Mouse (Mus musculus) midbrain, embryonic 10.5 days (tissue): ENCODE results near the gene Lrrc8d. TPM values are rescaled to one million over a fixed set of nuclear protein-coding genes. Genes with fewer than 3 reads are reported as not detected.

Experiments used
- DNase-seq: peaks from one replicate; pipeline ENCODE4 v3.0.0-alpha.2; 2017; ENCODE audit warnings: low spot score
- H3K27ac ChIP-seq: fragments of 300-500 bp; sonication (generic); replicated peaks from 2 replicates; pipeline ENCODE4 v1.5.1; 2016; ENCODE audit warnings: mild to moderate bottlenecking
- H3K27me3 ChIP-seq: fragments of 300-500 bp; sonication (generic); 2 replicates; pipeline ENCODE4 v1.6.1; 2016; ENCODE audit warnings: low read depth, mild to moderate bottlenecking; ENCODE audit not compliant: poor library complexity, severe bottlenecking
- H3K36me3 ChIP-seq: fragments of 300-500 bp; sonication (generic); 2 replicates; pipeline ENCODE4 v1.6.1; 2016; ENCODE audit warnings: mild to moderate bottlenecking, moderate library complexity
- H3K4me1 ChIP-seq: fragments of 300-500 bp; sonication (generic); 2 replicates; pipeline ENCODE4 v1.6.1; 2016
- H3K4me3 ChIP-seq: fragments of 300-500 bp; sonication (generic); 2 replicates; pipeline ENCODE4 v1.5.1; 2016; ENCODE audit warnings: mild to moderate bottlenecking, moderate library complexity
- H3K9me3 ChIP-seq: fragments of 300-500 bp; sonication (generic); replicated peaks from 2 replicates; pipeline ENCODE4 v1.6.1; 2016; ENCODE audit warnings: mild to moderate bottlenecking
- WGBS: fragments of 180-500 bp; shearing (Covaris S2); methylation state at CpG from one replicate; pipeline ENCODE4 v1.1.7; 2016; 5-methylcytosine and 5-hydroxymethylcytosine counted together
- polyA plus RNA-seq: library from polyadenylated mRNA; unstranded; fragments of >200 nt; fragmentation: Nextera tagmentation; extraction: Ambion mirVana; gene quantifications from 2 replicates; pipeline ENCODE4 v1.2.1, GENCODE M21; 2016

The Lrrc8d gene
- polyA plus RNA-seq, 1 experiment from 2014 or later: 20.7 TPM

DNA sequence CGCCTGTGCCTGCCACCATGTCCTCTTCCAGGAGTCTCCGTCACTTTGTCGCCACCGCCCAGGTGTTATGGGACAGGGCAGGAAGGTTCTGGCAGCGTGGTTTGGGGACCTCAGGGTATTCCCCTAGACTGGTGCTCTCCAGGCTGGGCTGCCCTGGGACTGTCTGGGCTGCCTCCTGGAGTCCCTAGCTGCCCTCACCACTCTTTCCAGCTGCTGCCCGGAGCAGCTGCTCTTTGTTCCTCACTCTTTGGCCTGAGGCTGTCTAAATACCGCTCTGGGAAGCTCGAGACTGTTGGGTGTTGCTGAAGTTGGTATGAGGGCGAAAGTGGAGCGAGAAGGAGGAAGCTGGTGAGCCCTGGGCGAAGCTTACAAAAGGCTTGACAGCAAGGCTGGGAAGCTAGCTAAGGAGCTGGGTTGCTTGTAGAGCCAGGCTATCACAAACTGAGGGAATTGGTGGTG, 32.7 kb downstream of the Lrrc8d start:
- Histone ChIP-seq H3K9me3 (no peaks in the 10 kb centered on the region), H3K36me3 (peaks cover 64% of the 10 kb centered on the region), H3K27me3 (peaks cover 17% of the 10 kb centered on the region), H3K27ac (peak overlapping the region; percentile 70), H3K4me1 (peaks cover 22% of the 10 kb centered on the region), H3K4me3 (peak overlapping the region; percentile 56)
- peak; percentile 19 for DNase-seq
- 48% methylated on average over 11 of the region's 11 CpGs for WGBS

DNA sequence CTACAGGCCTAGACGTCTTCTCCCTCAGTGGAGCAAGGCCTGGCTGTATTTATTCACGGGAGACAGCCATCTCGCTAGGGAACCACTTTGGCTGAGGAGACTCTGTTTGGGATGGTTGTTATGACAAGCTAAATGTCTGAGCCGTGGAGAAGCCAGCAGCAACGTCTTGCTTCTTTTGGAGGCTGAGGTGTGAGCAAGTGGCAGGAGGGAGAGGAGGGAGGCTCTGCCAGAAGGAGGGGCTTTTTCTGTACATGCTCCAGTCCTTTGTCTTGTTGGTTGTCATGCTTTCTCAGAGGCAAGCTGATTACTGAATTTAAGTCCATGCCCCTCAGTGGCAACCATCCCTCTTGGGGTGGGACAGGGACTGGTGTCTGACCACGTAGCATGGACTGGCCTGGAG, 33.5 kb downstream of the Lrrc8d start:
- Histone ChIP-seq H3K9me3 (no peaks in the 10 kb centered on the region), H3K27ac (no peak overlapping the region), H3K4me1 (peaks cover 22% of the 10 kb centered on the region), H3K36me3 (peaks cover 64% of the 10 kb centered on the region), H3K4me3 (no peak overlapping the region), H3K27me3 (peaks cover 17% of the 10 kb centered on the region)
- no peak for DNase-seq
- 84% methylated on average over 6 of the region's 6 CpGs for WGBS

DNA sequence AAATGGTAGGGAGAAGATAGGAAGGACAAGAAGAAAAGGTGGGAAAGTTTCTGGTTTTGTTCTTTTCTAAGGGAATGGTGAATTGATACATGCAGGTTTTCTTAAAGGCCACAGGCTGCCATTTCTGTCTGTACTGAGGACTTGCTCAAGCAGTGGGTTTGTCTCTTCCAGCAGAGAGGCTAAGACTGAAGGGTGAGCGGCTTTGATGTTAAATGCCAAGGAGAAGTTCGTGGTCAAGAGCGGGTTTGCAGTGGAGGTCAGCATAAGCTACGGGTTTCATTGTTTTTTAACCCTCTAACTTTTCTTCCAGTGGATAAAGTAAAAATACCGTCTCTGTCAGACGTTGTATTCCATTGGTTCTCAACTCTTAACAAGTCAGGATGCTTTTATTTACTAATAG, 36.6 kb downstream of the Lrrc8d start:
- peaks cover 63% of the 10 kb centered on the region for H3K36me3 ChIP-seq

DNA sequence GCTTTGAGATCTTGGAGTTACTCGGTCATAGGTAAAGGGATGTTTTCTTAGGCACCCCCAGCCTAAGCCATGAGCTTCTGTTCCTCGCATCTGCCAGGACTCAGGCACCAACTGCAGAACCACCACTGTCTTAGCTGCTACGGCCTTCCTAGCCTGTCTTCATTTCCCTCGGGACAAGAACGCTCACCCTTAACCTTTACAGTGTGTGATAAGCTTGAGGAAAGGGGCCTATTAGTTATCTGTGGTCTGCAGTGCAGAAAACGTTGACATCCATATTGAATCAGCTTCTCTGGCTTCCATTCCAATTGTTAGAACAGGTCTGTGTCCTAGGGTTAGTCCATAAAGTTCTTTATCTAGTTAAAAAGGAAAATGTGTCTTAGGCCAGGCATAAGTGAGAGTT, 37.4 kb downstream of the Lrrc8d start:
- 81% methylated on average over 6 of the region's 6 CpGs for WGBS
- Histone ChIP-seq H3K27me3 (no peaks in the 10 kb centered on the region), H3K9me3 (no peaks in the 10 kb centered on the region), H3K4me1 (peaks cover 18% of the 10 kb centered on the region), H3K27ac (no peak overlapping the region), H3K4me3 (no peak overlapping the region), H3K36me3 (peaks cover 58% of the 10 kb centered on the region)
- no peak for DNase-seq

More for the DNA sequence above, 36.6 kb downstream of the Lrrc8d start:
- Histone ChIP-seq H3K4me3 (no peak overlapping the region), H3K9me3 (no peaks in the 10 kb centered on the region), H3K4me1 (peaks cover 26% of the 10 kb centered on the region), H3K27ac (no peak overlapping the region), H3K27me3 (0 out of 2 replicates have a peak, but pooled peaks cover under 1% of the 10 kb centered on the region)
- 91% methylated on average over 6 of the region's 6 CpGs for WGBS
- DNase-seq: no peak

DNA sequence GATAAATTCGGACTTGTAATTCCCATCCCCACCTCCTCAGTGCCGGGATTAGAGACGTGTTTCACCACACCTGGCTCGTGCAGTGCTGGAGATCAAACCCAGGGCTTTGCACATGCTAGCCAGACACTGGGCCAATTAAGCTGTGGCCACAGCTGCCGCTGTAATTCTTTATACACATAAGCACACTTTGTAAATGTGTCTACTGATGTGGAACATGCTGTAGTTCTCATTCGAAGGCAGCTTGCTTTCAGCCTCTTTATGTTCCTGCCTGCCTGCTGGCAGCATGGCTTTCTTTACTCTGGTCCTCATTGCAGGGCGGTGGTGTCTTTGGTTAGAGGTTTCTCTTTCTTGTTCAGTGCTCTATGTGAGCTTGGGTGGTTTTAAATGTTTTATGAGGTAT, 40.7 kb downstream of the Lrrc8d start:
- WGBS: 42% methylated on average over 7 of the region's 7 CpGs
- Histone ChIP-seq H3K4me3 (no peak overlapping the region), H3K27me3 (no peaks in the 10 kb centered on the region), H3K27ac (no peak overlapping the region), H3K9me3 (no peaks in the 10 kb centered on the region), H3K4me1 (peaks cover 12% of the 10 kb centered on the region), H3K36me3 (peaks cover 38% of the 10 kb centered on the region)
- peak; percentile 25 for DNase-seq

DNA sequence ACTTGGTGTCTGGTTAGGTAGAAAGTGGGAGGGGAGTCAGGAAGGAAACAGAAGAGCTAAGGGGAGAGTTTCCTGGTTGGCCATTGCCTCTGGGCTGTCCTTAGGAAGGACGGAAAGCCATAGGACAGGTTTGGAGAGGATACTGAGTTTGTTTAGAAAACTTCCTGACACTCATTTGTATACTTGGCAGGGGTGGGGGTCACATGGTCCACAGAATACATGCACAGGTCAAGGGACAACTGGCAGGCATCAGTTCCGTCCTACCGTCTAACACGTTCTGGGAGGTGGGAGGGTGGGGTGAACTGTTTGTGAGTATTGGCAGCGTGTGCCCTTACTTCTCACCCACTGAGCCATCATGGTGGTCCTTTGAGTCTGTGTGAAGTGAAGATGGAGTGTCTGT, 42.9 kb downstream of the Lrrc8d start:
- no peak for DNase-seq
- Histone ChIP-seq H3K27ac (no peak overlapping the region), H3K4me1 (peaks cover 12% of the 10 kb centered on the region), H3K36me3 (peaks cover 43% of the 10 kb centered on the region), H3K9me3 (no peaks in the 10 kb centered on the region), H3K4me3 (no peak overlapping the region), H3K27me3 (no peaks in the 10 kb centered on the region)
- WGBS: 92% methylated on average over 5 of the region's 5 CpGs

DNA sequence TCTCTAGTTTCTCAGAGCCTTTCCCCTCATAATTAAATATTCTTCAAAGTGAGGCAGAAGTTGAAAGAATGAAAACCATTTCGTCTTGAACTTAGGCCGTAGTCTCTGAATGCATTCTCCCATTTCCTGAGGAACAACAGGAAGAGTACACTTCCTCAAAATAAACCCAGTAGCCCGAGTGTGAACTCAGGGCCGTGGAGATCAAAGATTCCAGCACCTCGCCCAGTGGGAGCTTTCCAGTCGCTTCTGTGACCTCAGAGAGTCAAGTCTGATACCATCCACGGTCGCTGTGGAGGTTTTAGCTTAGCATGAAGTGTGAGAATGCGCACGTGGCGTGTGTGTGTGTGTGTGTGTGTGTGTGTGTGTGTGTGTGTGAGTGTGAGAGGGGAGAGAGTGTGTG, 45.6 kb downstream of the Lrrc8d start:
- H3K36me3 ChIP-seq: peaks cover 38% of the 10 kb centered on the region
- DNase-seq: no peak
- no peak overlapping the region for H3K27ac ChIP-seq
- peaks cover 7% of the 10 kb centered on the region for H3K4me1 ChIP-seq
- no peaks in the 10 kb centered on the region for H3K9me3 ChIP-seq
- no peaks in the 10 kb centered on the region for H3K27me3 ChIP-seq
- 79% methylated on average over 11 of the region's 11 CpGs for WGBS
- H3K4me3 ChIP-seq: no peak overlapping the region

DNA sequence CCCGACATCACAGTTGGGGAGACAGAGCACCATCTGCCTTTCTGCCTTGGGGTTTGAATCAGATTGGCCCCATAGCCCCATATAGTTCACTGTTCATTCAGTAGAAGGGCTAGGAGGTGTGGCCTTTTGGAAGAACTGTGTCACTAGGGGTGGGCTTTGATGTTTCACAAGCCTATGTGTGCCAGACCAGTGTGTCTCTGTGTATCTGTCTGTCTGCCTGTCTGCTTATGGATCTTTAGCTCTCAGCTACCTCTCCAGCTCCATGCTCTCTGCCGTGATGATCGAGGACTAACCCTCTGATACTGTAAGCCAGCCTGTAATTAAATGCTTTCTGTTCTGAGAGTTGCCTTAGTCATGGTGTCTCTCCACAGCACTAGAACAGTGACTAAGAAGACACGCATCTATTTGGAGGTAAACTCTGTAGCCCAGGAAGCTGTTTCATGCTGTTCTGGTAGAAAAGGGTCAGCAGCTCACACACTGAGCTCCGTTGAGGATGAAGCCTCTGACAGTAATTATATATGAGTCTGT, 46.2 kb downstream of the Lrrc8d start:
- 90% methylated on average over 5 of the region's 5 CpGs for WGBS
- Histone ChIP-seq H3K27me3 (no peaks in the 10 kb centered on the region), H3K4me1 (peaks cover under 1% of the 10 kb centered on the region; the same call in 1 of the 2 replicates), H3K4me3 (no peak overlapping the region), H3K27ac (no peak overlapping the region), H3K9me3 (no peaks in the 10 kb centered on the region), H3K36me3 (peaks cover 38% of the 10 kb centered on the region)
- DNase-seq: no peak

DNA sequence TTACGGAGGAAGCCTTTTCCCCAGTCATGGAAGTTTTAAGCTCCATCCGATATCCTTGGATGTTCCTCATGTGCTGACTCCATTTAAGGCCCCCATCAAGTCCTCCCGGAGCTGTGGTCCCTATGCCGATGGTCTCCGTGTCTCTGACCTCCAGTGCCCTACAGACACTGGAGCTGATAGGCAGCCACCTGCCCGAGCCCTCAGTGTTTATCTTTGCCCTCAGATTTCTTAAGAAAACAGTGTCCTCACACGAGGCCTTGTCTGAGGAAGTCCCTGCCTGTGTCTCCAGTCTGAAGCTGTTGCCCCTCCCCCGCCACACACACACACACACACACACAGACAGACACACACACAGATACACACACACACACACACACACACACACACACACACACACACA, 55.0 kb downstream of the Lrrc8d start:
- H3K27ac ChIP-seq: peak overlapping the region; percentile 6; the same call in 1 of the 2 replicates
- peaks cover 18% of the 10 kb centered on the region for H3K4me1 ChIP-seq
- no peak overlapping the region for H3K4me3 ChIP-seq
- peaks cover 43% of the 10 kb centered on the region for H3K36me3 ChIP-seq
- H3K9me3 ChIP-seq: no peaks in the 10 kb centered on the region
- 71% methylated on average over 8 of the region's 8 CpGs for WGBS
- no peaks in the 10 kb centered on the region for H3K27me3 ChIP-seq
- DNase-seq: no peak

DNA sequence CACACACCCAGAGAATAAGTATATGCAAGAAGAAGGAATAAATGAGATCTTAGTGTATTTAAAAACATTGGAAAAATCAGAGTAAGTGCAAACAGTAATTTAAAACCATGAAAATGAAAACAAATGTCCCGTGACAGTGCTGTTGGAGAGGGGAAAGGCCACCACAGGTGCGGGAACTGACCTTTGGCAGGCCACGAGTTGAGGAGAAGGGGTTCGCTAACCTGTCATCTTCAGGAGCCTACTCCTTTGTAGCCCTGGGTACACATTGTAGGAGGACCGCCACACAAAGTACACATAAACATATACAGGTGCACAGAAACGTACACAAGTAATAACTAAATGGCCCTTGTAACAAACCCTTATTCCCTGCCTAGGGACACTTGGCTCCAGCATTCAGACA, 55.7 kb downstream of the Lrrc8d start:
- no peak for DNase-seq
- H3K27me3 ChIP-seq: no peaks in the 10 kb centered on the region
- no peak overlapping the region for H3K27ac ChIP-seq
- no peaks in the 10 kb centered on the region for H3K9me3 ChIP-seq
- H3K4me1 ChIP-seq: peaks cover 24% of the 10 kb centered on the region
- H3K4me3 ChIP-seq: no peak overlapping the region
- peaks cover 43% of the 10 kb centered on the region for H3K36me3 ChIP-seq
- 84% methylated on average over 6 of the region's 6 CpGs for WGBS

DNA sequence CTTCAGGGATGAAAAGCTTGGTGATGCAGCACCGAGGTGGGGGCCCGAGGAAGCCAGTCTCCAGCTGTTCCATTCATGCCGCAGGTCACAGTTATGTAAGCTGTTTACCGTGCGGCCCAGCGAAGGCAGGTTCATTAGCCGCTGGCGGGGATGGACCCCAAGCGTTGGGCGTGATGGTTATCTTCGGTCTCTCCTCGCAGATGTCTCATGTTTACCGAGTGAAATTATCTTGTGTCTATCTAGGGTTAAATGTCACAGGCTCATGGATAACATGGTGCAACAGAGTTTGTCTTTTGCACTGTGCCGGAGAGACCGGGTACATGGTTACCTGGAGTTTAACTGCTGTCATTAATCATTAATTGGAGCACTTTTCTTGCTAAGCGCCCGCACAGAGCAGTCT, 58.2 kb downstream of the Lrrc8d start:
- DNase-seq: no peak
- H3K36me3 ChIP-seq: peaks cover 36% of the 10 kb centered on the region
- H3K4me3 ChIP-seq: no peak overlapping the region
- WGBS: 92% methylated on average over 17 of the region's 17 CpGs
- H3K4me1 ChIP-seq: peaks cover 49% of the 10 kb centered on the region
- no peaks in the 10 kb centered on the region for H3K27me3 ChIP-seq
- no peak overlapping the region for H3K27ac ChIP-seq
- H3K9me3 ChIP-seq: no peaks in the 10 kb centered on the region

DNA sequence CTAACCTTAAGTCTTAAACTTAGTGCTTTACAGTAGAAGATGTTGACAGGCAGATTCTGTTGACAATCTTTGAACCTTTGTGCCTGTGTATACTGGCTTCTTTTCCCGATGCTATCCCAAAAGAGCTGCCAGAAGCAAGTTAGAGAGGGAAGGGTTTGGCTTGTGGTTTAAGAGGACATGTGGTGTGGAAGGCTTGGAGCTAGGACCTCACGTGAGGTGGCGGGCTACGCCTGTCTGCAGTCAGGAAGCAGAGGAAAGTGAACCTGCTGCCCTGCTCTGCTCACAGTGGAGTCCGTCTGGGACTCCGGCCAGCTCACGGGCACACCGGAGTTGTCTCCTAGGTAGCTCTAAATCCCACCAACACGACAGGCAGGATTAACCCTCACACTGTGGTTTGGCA, 59.1 kb downstream of the Lrrc8d start:
- WGBS: 94% methylated on average over 9 of the region's 9 CpGs
- no peak overlapping the region for H3K4me3 ChIP-seq
- no peak for DNase-seq

DNA sequence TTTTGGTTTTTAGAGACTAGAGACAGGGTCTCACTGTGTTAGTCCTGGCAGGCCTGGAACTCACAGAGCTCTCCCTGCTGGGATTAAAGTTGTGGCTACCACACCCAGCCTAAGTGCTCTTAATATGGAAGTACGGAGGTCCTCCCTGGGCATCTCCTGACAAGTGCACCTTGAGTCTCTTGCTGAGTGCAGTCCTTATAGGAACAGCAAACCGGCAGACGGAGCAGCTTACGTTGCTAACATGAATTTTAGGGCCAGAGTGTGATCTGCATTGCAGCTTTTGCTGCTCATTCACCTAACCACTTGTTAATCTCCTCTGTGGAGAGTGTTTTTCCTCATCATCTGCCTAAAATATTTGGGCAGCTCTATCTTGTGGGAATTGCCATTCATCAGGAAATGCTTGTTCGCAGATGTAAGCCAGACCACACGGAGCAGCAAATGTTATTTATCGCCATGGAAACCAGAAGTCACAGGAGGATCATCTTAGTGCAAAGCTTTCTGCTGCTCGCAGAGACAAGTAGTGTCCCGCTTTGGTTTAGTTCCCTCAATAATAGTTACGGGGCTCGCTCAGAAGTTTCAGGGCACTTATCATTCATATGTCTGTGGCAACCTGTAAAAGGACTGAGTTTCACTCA, 62.2 kb downstream of the Lrrc8d start:
- Histone ChIP-seq H3K36me3 (peaks cover 30% of the 10 kb centered on the region), H3K9me3 (no peaks in the 10 kb centered on the region), H3K27ac (peak overlapping the region; percentile 59; the same call in 1 of the 2 replicates), H3K4me3 (no peak overlapping the region), H3K27me3 (no peaks in the 10 kb centered on the region), H3K4me1 (peaks cover 47% of the 10 kb centered on the region)
- peak; percentile 32 for DNase-seq
- WGBS: 38% methylated on average over 11 of the region's 11 CpGs

More for the DNA sequence above, 59.1 kb downstream of the Lrrc8d start:
- no peaks in the 10 kb centered on the region for H3K27me3 ChIP-seq
- peaks cover 50% of the 10 kb centered on the region for H3K4me1 ChIP-seq
- peaks cover 36% of the 10 kb centered on the region for H3K36me3 ChIP-seq
- no peak overlapping the region for H3K27ac ChIP-seq
- H3K9me3 ChIP-seq: no peaks in the 10 kb centered on the region
